Mouse (Mus musculus): ENCODE data around the gene Gm20388. TPM values are rescaled to one million over a fixed set of nuclear protein-coding genes. Genes with fewer than 3 reads are reported as not detected.

Gene Gm20388
- polyA plus RNA-seq, 1 experiment: 10.6 TPM

- 83% methylated on average over 2 of the region's 2 CpGs for WGBS
These were observed 490.6 kb downstream of the Gm20388 start for GRCm38 (mm10) chr8:120401216-120401615.

GRCm38 (mm10) chr8:120401712-120402111 is 491.1 kb downstream of the Gm20388 start:
- TF ChIP-seq CTCF (IDR thresholded peaks at IDR 0.05; ENCODE audit: control insufficient read depth, insufficient read depth, low read length): no peak
- no peak for TF ChIP-seq POLR2A (IDR thresholded peaks at IDR 0.05; ENCODE audit: borderline replicate concordance, control insufficient read depth, low read depth, low read length)
- Histone ChIP-seq H3K4me1 (ENCODE audit: control insufficient read depth, insufficient read depth, low read length) (peaks cover 1% of the 10 kb centered on the region; the same call in 1 of the 2 replicates), H3K4me3 (replicated peaks; ENCODE audit: control insufficient read depth, low read depth, low read length) (no peak overlapping the region), H3K27ac (ENCODE audit: control insufficient read depth, insufficient read depth, low read depth, low read length, poor library complexity) (no peak overlapping the region)
- WGBS: 58% methylated on average over 7 of the region's 7 CpGs

More at GRCm38 (mm10) chr8:120401216-120401615, 490.6 kb downstream of the Gm20388 start:
- H3K4me1 ChIP-seq (ENCODE audit: control insufficient read depth, insufficient read depth, low read length): peaks cover 1% of the 10 kb centered on the region; the same call in 1 of the 2 replicates
- TF ChIP-seq POLR2A (IDR thresholded peaks at IDR 0.05; ENCODE audit: borderline replicate concordance, control insufficient read depth, low read depth, low read length): no peak
- TF ChIP-seq CTCF (IDR thresholded peaks at IDR 0.05; ENCODE audit: control insufficient read depth, insufficient read depth, low read length): no peak
- no peak overlapping the region for H3K4me3 ChIP-seq (replicated peaks; ENCODE audit: control insufficient read depth, low read depth, low read length)
- no peak overlapping the region for H3K27ac ChIP-seq (ENCODE audit: control insufficient read depth, insufficient read depth, low read depth, low read length, poor library complexity)

- TF ChIP-seq POLR2A (IDR thresholded peaks at IDR 0.05; ENCODE audit: borderline replicate concordance, control insufficient read depth, low read depth, low read length) (no peak), CTCF (IDR thresholded peaks at IDR 0.05; ENCODE audit: control insufficient read depth, insufficient read depth, low read length) (no peak)
- no peak overlapping the region for H3K27ac ChIP-seq (ENCODE audit: control insufficient read depth, insufficient read depth, low read depth, low read length, poor library complexity)
- 48% methylated on average over 7 of the region's 7 CpGs for WGBS
- H3K4me3 ChIP-seq (replicated peaks; ENCODE audit: control insufficient read depth, low read depth, low read length): no peak overlapping the region
- no peaks in the 10 kb centered on the region; the same call in 1 of the 2 replicates for H3K4me1 ChIP-seq (ENCODE audit: control insufficient read depth, insufficient read depth, low read length)
These were observed 493.1 kb downstream of the Gm20388 start for GRCm38 (mm10) chr8:120403606-120404269.

- Histone ChIP-seq H3K4me1 (ENCODE audit: control insufficient read depth, insufficient read depth, low read length) (no peaks in the 10 kb centered on the region; the same call in 1 of the 2 replicates), H3K27ac (ENCODE audit: control insufficient read depth, insufficient read depth, low read depth, low read length, poor library complexity) (no peak overlapping the region), H3K4me3 (replicated peaks; ENCODE audit: control insufficient read depth, low read depth, low read length) (no peak overlapping the region)
- peak; percentile 79 for TF ChIP-seq CTCF (IDR thresholded peaks at IDR 0.05; ENCODE audit: control insufficient read depth, insufficient read depth, low read length)
- TF ChIP-seq POLR2A (IDR thresholded peaks at IDR 0.05; ENCODE audit: borderline replicate concordance, control insufficient read depth, low read depth, low read length): no peak
- WGBS: 73% methylated on average over 7 of the region's 7 CpGs
These were observed 494.0 kb downstream of the Gm20388 start for GRCm38 (mm10) chr8:120404609-120405036.

- no peak overlapping the region for H3K27ac ChIP-seq (ENCODE audit: control insufficient read depth, insufficient read depth, low read depth, low read length, poor library complexity)
- H3K4me1 ChIP-seq (ENCODE audit: control insufficient read depth, insufficient read depth, low read length): no peaks in the 10 kb centered on the region; the same call in 1 of the 2 replicates
- 60% methylated on average over 12 of the region's 12 CpGs for WGBS
- no peak overlapping the region for H3K4me3 ChIP-seq (replicated peaks; ENCODE audit: control insufficient read depth, low read depth, low read length)
- TF ChIP-seq CTCF (IDR thresholded peaks at IDR 0.05; ENCODE audit: control insufficient read depth, insufficient read depth, low read length): no peak
- TF ChIP-seq POLR2A (IDR thresholded peaks at IDR 0.05; ENCODE audit: borderline replicate concordance, control insufficient read depth, low read depth, low read length): no peak
These were observed 495.5 kb downstream of the Gm20388 start for GRCm38 (mm10) chr8:120406008-120406632.

GRCm38 (mm10) chr8:120407701-120408240 is 497.1 kb downstream of the Gm20388 start:
- Histone ChIP-seq H3K27ac (ENCODE audit: control insufficient read depth, insufficient read depth, low read depth, low read length, poor library complexity) (no peak overlapping the region), H3K4me3 (replicated peaks; ENCODE audit: control insufficient read depth, low read depth, low read length) (no peak overlapping the region), H3K4me1 (ENCODE audit: control insufficient read depth, insufficient read depth, low read length) (no peaks in the 10 kb centered on the region; the same call in 1 of the 2 replicates)
- TF ChIP-seq POLR2A (IDR thresholded peaks at IDR 0.05; ENCODE audit: borderline replicate concordance, control insufficient read depth, low read depth, low read length): no peak
- TF ChIP-seq CTCF (IDR thresholded peaks at IDR 0.05; ENCODE audit: control insufficient read depth, insufficient read depth, low read length): peak; percentile 58; the same call in 1 of the 2 replicates
- WGBS: 32% methylated on average over 9 of the region's 9 CpGs

- 75% methylated on average over 14 of the region's 14 CpGs for WGBS
- no peaks in the 10 kb centered on the region; the same call in 1 of the 2 replicates for H3K4me1 ChIP-seq (ENCODE audit: control insufficient read depth, insufficient read depth, low read length)
These were observed 497.9 kb downstream of the Gm20388 start for GRCm38 (mm10) chr8:120408241-120409215.

More at GRCm38 (mm10) chr8:120408241-120409215, 497.9 kb downstream of the Gm20388 start:
- no peak overlapping the region for H3K4me3 ChIP-seq (replicated peaks; ENCODE audit: control insufficient read depth, low read depth, low read length)
- TF ChIP-seq CTCF (IDR thresholded peaks at IDR 0.05; ENCODE audit: control insufficient read depth, insufficient read depth, low read length) (peak; percentile 18; the same call in 1 of the 2 replicates), POLR2A (IDR thresholded peaks at IDR 0.05; ENCODE audit: borderline replicate concordance, control insufficient read depth, low read depth, low read length) (no peak)
- H3K27ac ChIP-seq (ENCODE audit: control insufficient read depth, insufficient read depth, low read depth, low read length, poor library complexity): no peak overlapping the region

All from bone marrow, adult 2 months (tissue).